ENCODE assay signal across 11 mouse cellular contexts in the genomic region with DNA sequence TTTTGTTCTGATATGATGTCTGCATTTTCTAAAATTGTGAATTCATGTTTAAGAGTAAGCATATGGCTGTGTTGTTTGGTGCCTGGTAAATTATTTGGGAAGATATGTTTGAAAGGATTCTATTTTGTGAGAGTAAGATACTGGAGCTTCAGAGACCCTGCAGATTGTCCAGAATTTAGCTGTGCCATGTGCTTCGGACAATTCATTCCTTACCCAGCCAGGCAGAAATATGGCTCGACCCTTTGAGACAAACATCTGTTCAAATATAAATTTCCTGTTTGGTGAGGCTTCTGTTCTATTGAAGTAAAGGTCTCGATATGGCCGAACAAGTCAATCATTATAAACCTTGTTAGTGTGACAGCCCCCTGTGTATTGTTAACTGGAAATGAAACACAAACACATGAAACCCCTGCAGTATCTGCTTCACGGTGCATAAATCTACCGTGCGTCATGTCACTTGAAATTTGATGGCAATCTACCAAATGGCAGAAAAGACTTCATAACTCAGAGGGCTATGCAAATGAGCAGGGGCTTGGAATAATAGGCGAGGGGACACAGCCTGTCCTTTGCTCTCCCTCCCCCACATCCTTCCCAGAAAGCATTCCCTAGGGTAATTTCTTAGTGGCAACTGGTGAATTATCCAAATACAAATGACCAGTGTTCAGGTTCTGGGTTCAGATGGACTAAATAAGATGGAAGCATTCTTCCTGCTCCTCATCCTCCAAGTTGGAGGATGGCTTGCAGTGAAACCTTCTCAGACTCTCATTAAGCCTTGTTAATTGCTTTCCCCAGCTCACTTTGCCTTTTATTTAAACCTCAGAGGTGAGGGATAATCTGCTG.
A peak's percentile ranks its signal among the peaks of the same experiment; 100 is the strongest.
DNase-seq lines count a peak whose midpoint lies in the region; ATAC-seq lines count a peak whose summit lies in the region.
"Had no signal": no experiment of that assay in that cellular context is flagged by ENCODE, and none has a peak within 500 bp of the region (broad histone marks: within the 10 kb centered on the region; RNA-seq: fewer than 3 reads in every experiment).

No protein-coding gene starts in this region.

- no peak overlapping the region for H3K27ac ChIP-seq in kidney, embryonic 14.5 days (ENCODE audit: low read depth, low read length)
- no peak overlapping the region for H3K27ac ChIP-seq in forebrain, embryonic 16.5 days (ENCODE audit: low read length)
- peak overlapping the region; percentile 39 for H3K27ac ChIP-seq in midbrain, embryonic 12.5 days (replicated peaks)
- H3K27ac ChIP-seq: kidney, postnatal 0 days had no signal

- no peaks in the 10 kb centered on the region for H3K36me3 ChIP-seq in kidney, embryonic 14.5 days (ENCODE audit: control insufficient read depth, insufficient read depth, low read length)
- H3K36me3 ChIP-seq in forebrain, embryonic 16.5 days (ENCODE audit: control insufficient read depth, insufficient read depth), result no peaks in the 10 kb centered on the region
- no peaks in the 10 kb centered on the region for H3K36me3 ChIP-seq in midbrain, embryonic 12.5 days

- H3K4me3 ChIP-seq in kidney, embryonic 14.5 days (ENCODE audit: low read length), result no peak overlapping the region
- no peak overlapping the region for H3K4me3 ChIP-seq in forebrain, embryonic 16.5 days (replicated peaks; ENCODE audit: low read length)
- no peak overlapping the region for H3K4me3 ChIP-seq in midbrain, embryonic 12.5 days

- no peak overlapping the region for H3K9ac ChIP-seq in kidney, embryonic 14.5 days (ENCODE audit: low read depth, low read length)
- H3K9ac ChIP-seq in forebrain, embryonic 16.5 days (replicated peaks; ENCODE audit: low read depth, low read length), result no peak overlapping the region
- H3K9ac ChIP-seq in midbrain, embryonic 12.5 days (replicated peaks), result no peak overlapping the region

- DNase-seq in kidney, postnatal 4 days, result no peak
- DNase-seq in retina, postnatal 1 day, result peak; percentile 62
- no peak for DNase-seq in T-cell, adult 2 months (ENCODE audit: low spot score)
- no peak for DNase-seq in frontal cortex, postnatal 14 days (ENCODE audit: low spot score in 2 of 2)
- no peak for DNase-seq in heart, postnatal 10 days
- DNase-seq: liver; right cerebral cortex, postnatal 4 days had no signal

- peak; percentile 32; the same call in 1 of the 2 replicates for ATAC-seq in kidney, embryonic 14.5 days (ENCODE audit: low FRiP score, low TSS enrichment)
- peak; percentile 88 for ATAC-seq in forebrain, embryonic 16.5 days
- ATAC-seq in midbrain, embryonic 12.5 days (ENCODE audit: low FRiP score, low read depth), result peak; percentile 93

- H3K4me1 ChIP-seq in kidney, embryonic 14.5 days (ENCODE audit: control insufficient read depth, insufficient read depth, low read length), result no peaks in the 10 kb centered on the region
- peaks cover 9% of the 10 kb centered on the region for H3K4me1 ChIP-seq in forebrain, embryonic 16.5 days (replicated peaks; ENCODE audit: control insufficient read depth, insufficient read depth, low read length)
- H3K4me1 ChIP-seq in midbrain, embryonic 12.5 days, result peaks cover 18% of the 10 kb centered on the region

- intact Hi-C loops in heart, postnatal 10 days (cut with DNase I), result no loop called here

- no peak overlapping the region for H3K4me2 ChIP-seq in kidney, embryonic 14.5 days (replicated peaks; ENCODE audit: low read depth, low read length)
- no peak overlapping the region for H3K4me2 ChIP-seq in forebrain, embryonic 16.5 days (ENCODE audit: low read length)
- peak overlapping the region; percentile 5; the same call in 1 of the 2 replicates for H3K4me2 ChIP-seq in midbrain, embryonic 12.5 days (replicated peaks)

- no peaks in the 10 kb centered on the region for H3K9me3 ChIP-seq in kidney, embryonic 14.5 days (ENCODE audit: control insufficient read depth, low read length)
- no peaks in the 10 kb centered on the region for H3K9me3 ChIP-seq in forebrain, embryonic 16.5 days (ENCODE audit: control insufficient read depth, low read length)
- no peaks in the 10 kb centered on the region for H3K9me3 ChIP-seq in midbrain, embryonic 12.5 days

- no peaks in the 10 kb centered on the region for H3K27me3 ChIP-seq in kidney, embryonic 14.5 days (ENCODE audit: control insufficient read depth, insufficient read depth, low read length)
- H3K27me3 ChIP-seq in forebrain, embryonic 16.5 days (replicated peaks; ENCODE audit: control insufficient read depth, insufficient read depth, low read length), result no peaks in the 10 kb centered on the region
- H3K27me3 ChIP-seq in midbrain, embryonic 12.5 days, result no peaks in the 10 kb centered on the region

- 18% methylated on average over 8 of the region's 8 CpGs for WGBS in kidney, embryonic 14.5 days
- 10% methylated on average over 8 of the region's 8 CpGs for WGBS in forebrain, embryonic 16.5 days
- 25% methylated on average over 8 of the region's 8 CpGs for WGBS in midbrain, embryonic 12.5 days

Comparison
In these comparisons a context has a peak if more than half of its experiments do, and no peak if none do; other contexts are left out.
1. ATAC-seq: peak in every context shown above with its lines; median percentile 93 in midbrain, embryonic 12.5 days; 88 in forebrain, embryonic 16.5 days; 32 in kidney, embryonic 14.5 days.